8 mouse cellular contexts compared by ENCODE assay signal in the genomic region with DNA sequence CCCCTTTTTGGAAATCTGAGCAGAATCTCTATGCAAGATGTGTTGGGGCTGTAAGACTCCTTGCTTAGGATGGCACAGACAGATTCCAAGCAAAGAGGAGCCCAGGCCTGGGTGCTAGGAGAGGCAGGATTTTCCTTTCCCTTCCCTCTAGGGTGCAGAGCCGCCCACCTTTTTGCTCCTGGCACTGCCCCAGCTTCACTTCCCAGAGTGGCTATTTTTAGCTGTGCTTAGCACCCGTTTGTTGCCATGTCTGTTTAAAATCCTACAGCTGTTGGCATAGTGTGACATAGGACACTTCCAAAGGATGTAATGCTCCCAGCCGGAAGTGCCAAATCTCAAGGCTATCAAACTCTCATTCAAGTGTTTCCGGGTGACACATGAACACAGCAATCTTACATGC.
A peak's percentile ranks its signal among the peaks of the same experiment; 100 is the strongest.
DNase-seq lines count a peak whose midpoint lies in the region; ATAC-seq and TF ChIP-seq lines count a peak whose summit lies in the region.

No protein-coding gene starts in this region.

- H3K9ac ChIP-seq in heart, postnatal 0 days (replicated peaks; ENCODE audit: low read depth, low read length) = no peak overlapping the region
- H3K9ac ChIP-seq in stomach, postnatal 0 days (ENCODE audit: low read length) = no peak overlapping the region

- peak; percentile 25; the same call in 1 of the 2 replicates for TF ChIP-seq CTCF in heart, postnatal 0 days (IDR thresholded peaks at IDR 0.05; ENCODE audit: low read depth)
- no peak for TF ChIP-seq CTCF in left cerebral cortex, adult 2 months (IDR thresholded peaks at IDR 0.05)
- TF ChIP-seq CTCF in stomach, postnatal 0 days (IDR thresholded peaks at IDR 0.05; ENCODE audit: low read depth) = peak; percentile 30; the same call in 1 of the 2 replicates

- intact Hi-C loops in left cerebral cortex, adult 2 months (cut with DNase I) = no loop called here

- 0 out of 2 replicates have a peak, but pooled peaks have one; percentile 36 for TF ChIP-seq EP300 in heart, postnatal 0 days (IDR thresholded peaks at IDR 0.05; ENCODE audit: low read depth)
- TF ChIP-seq EP300 in stomach, postnatal 0 days (optimal IDR thresholded peaks at IDR 0.05) = no peak

- H3K27me3 ChIP-seq in heart, postnatal 0 days (ENCODE audit: control insufficient read depth, insufficient read depth, low read length) = no peaks in the 10 kb centered on the region
- H3K27me3 ChIP-seq in stomach, postnatal 0 days (ENCODE audit: control insufficient read depth, insufficient read depth, low read length) = no peaks in the 10 kb centered on the region

- no peak overlapping the region for H3K4me2 ChIP-seq in heart, postnatal 0 days (ENCODE audit: low read depth, low read length)
- no peak overlapping the region for H3K4me2 ChIP-seq in stomach, postnatal 0 days (replicated peaks; ENCODE audit: low read depth)

- ATAC-seq in heart, postnatal 0 days (ENCODE audit: insufficient read depth, low read depth) = peak; percentile 92
- peak; percentile 11; the same call in 1 of the 2 replicates for ATAC-seq in stomach, postnatal 0 days (ENCODE audit: low FRiP score, low TSS enrichment)

- no peaks in the 10 kb centered on the region for H3K36me3 ChIP-seq in heart, postnatal 0 days (replicated peaks; ENCODE audit: control insufficient read depth, insufficient read depth, low read length)
- no peaks in the 10 kb centered on the region for H3K36me3 ChIP-seq in stomach, postnatal 0 days (ENCODE audit: control insufficient read depth, insufficient read depth, low read length)

- no peaks in the 10 kb centered on the region for H3K9me3 ChIP-seq in heart, postnatal 0 days (replicated peaks; ENCODE audit: control insufficient read depth, low read length)
- no peaks in the 10 kb centered on the region for H3K9me3 ChIP-seq in stomach, postnatal 0 days (ENCODE audit: control insufficient read depth, low read length)

- DNase-seq in cerebellum, postnatal 10 days = peak; percentile 27 to 28
- no peak for DNase-seq in cerebellum, adult 9-10 months
- peak; percentile 9 for DNase-seq in 416B (ENCODE audit: low read depth)
- DNase-seq in heart, postnatal 0 days (ENCODE audit: low spot score) = peak; percentile 81
- peak; percentile 22 to 44 for DNase-seq in left cerebral cortex, adult 2 months (ENCODE audit: extremely low spot score in 1 of 2, low spot score in 2 of 2)
- DNase-seq in stomach, postnatal 0 days (ENCODE audit: low spot score) = no peak
- no peak for DNase-seq in cerebellum, adult 18-20 months
- DNase-seq in embryo, embryonic 10 days (ENCODE audit: low spot score) = no peak

- no peak overlapping the region for H3K4me3 ChIP-seq in heart, postnatal 0 days (ENCODE audit: low read depth, low read length)
- H3K4me3 ChIP-seq in left cerebral cortex, adult 2 months = no peak overlapping the region
- H3K4me3 ChIP-seq in stomach, postnatal 0 days (ENCODE audit: low read depth, low read length) = no peak overlapping the region

- 0 out of 2 replicates have a peak overlapping the region, but pooled peaks have one; percentile 21 for H3K27ac ChIP-seq in heart, postnatal 0 days (ENCODE audit: low read depth)
- no peak overlapping the region for H3K27ac ChIP-seq in left cerebral cortex, adult 2 months
- H3K27ac ChIP-seq in stomach, postnatal 0 days (replicated peaks) = 0 out of 2 replicates have a peak overlapping the region, but pooled peaks have one; percentile 25

- WGBS in heart, postnatal 0 days = 8% methylated on average over 4 of the region's 4 CpGs
- WGBS in stomach, postnatal 0 days = 12% methylated on average over 4 of the region's 4 CpGs

- H3K4me1 ChIP-seq in heart, postnatal 0 days (ENCODE audit: control insufficient read depth, insufficient read depth) = peaks cover 16% of the 10 kb centered on the region
- H3K4me1 ChIP-seq in stomach, postnatal 0 days (replicated peaks; ENCODE audit: control insufficient read depth, insufficient read depth) = 0 out of 2 replicates have a peak, but pooled peaks cover 3% of the 10 kb centered on the region

Comparison
In these comparisons a context has a peak if more than half of its experiments do, and no peak if none do; other contexts are left out.
1. DNase-seq: peak in cerebellum, postnatal 10 days (2 of 2), 416B (single experiment), heart, postnatal 0 days (single experiment) and left cerebral cortex, adult 2 months (2 of 2); none in cerebellum, adult 9-10 months (single experiment), stomach, postnatal 0 days (single experiment), cerebellum, adult 18-20 months (0 of 2) and embryo, embryonic 10 days (single experiment).